Mouse (Mus musculus) limb, embryonic 11.5 days (tissue): ENCODE measurements at regions not wholly inside any gene's neighbourhood (a gene's known extent, or its start where the extent isn't known, plus 50 kb on each side); places are given as distances from the start of the nearest gene placed in this dataset.
A peak's percentile ranks its signal among the peaks of the same experiment; 100 is the strongest.

ENCODE experiments used
- ATAC-seq: fragments of 200-750 bp; cut with Nextera tagmentation; 2 replicates; pipeline ENCODE4 v1.8.0; 2017; ENCODE audit warnings: low read depth; ENCODE audit not compliant: insufficient number of reproducible peaks, low FRiP score, low TSS enrichment
- DNase-seq: peaks from one replicate; pipeline ENCODE4 v3.0.0-alpha.2; 2015; ENCODE audit warnings: low spot score
- H3K27ac ChIP-seq: fragments of 300-500 bp; sonication (generic); replicated peaks from 2 replicates; pipeline ENCODE4 v1.5.1; 2014; ENCODE audit warnings: low read depth, mild to moderate bottlenecking, low read length
- H3K27me3 ChIP-seq: fragments of 300-500 bp; sonication (generic); 2 replicates; pipeline ENCODE4 v1.6.1; 2014; ENCODE audit warnings: mild to moderate bottlenecking, low read length, mixed read lengths; ENCODE audit not compliant: control insufficient read depth, insufficient read depth
- H3K36me3 ChIP-seq: fragments of 300-500 bp; sonication (generic); 2 replicates; pipeline ENCODE4 v1.6.1; 2014; ENCODE audit warnings: mild to moderate bottlenecking, low read length, moderate library complexity, mixed read lengths; ENCODE audit not compliant: control insufficient read depth, insufficient read depth
- H3K4me1 ChIP-seq: fragments of 300-500 bp; sonication (generic); 2 replicates; pipeline ENCODE4 v1.6.1; 2014; ENCODE audit warnings: low read length, mixed read lengths; ENCODE audit not compliant: control insufficient read depth, insufficient read depth
- H3K4me2 ChIP-seq: fragments of 300-500 bp; sonication (generic); 2 replicates; pipeline ENCODE4 v1.6.1; 2014; ENCODE audit warnings: low read depth, mild to moderate bottlenecking, moderate library complexity; ENCODE audit not compliant: severe bottlenecking
- H3K4me3 ChIP-seq: fragments of 300-500 bp; sonication (generic); 2 replicates; pipeline ENCODE4 v1.5.1; 2014; ENCODE audit warnings: low read depth, low read length
- H3K9ac ChIP-seq: fragments of 300-500 bp; sonication (generic); 2 replicates; pipeline ENCODE4 v1.6.1; 2014; ENCODE audit warnings: mild to moderate bottlenecking, low read length
- H3K9me3 ChIP-seq: fragments of 300-500 bp; sonication (generic); 2 replicates; pipeline ENCODE4 v1.6.1; 2016; ENCODE audit warnings: low read length; ENCODE audit not compliant: control insufficient read depth
- WGBS: fragments of 180-500 bp; shearing (Covaris S2); extraction: QIAGEN DNeasy Blood & Tissue Kit; methylation state at CpG from one replicate; pipeline ENCODE4 v1.1.7; 2014; 5-methylcytosine and 5-hydroxymethylcytosine counted together

GRCm38 (mm10) chr16:77687056-77687839, 85.4 kb upstream of the Gm11146 start:
- Histone ChIP-seq H3K9me3 (no peaks in the 10 kb centered on the region), H3K4me1 (no peaks in the 10 kb centered on the region), H3K36me3 (no peaks in the 10 kb centered on the region), H3K4me3 (no peak overlapping the region), H3K27me3 (no peaks in the 10 kb centered on the region), H3K9ac (no peak overlapping the region), H3K4me2 (no peak overlapping the region), H3K27ac (no peak overlapping the region)
- no peak for DNase-seq
- 94% methylated on average over 4 of the region's 4 CpGs for WGBS
- ATAC-seq, result no peak

GRCm38 (mm10) chr16:77685651-77686190, 83.8 kb upstream of the Gm11146 start:
- Histone ChIP-seq H3K9ac (no peak overlapping the region), H3K4me2 (no peak overlapping the region), H3K9me3 (no peaks in the 10 kb centered on the region), H3K36me3 (no peaks in the 10 kb centered on the region), H3K4me3 (no peak overlapping the region), H3K4me1 (no peaks in the 10 kb centered on the region), H3K27me3 (no peaks in the 10 kb centered on the region), H3K27ac (no peak overlapping the region)
- DNase-seq (no peak), ATAC-seq (no peak)
- 93% methylated on average over 5 of the region's 5 CpGs for WGBS

- Histone ChIP-seq H3K27ac (no peak overlapping the region), H3K9me3 (no peaks in the 10 kb centered on the region), H3K4me1 (no peaks in the 10 kb centered on the region), H3K27me3 (no peaks in the 10 kb centered on the region), H3K4me2 (no peak overlapping the region), H3K36me3 (no peaks in the 10 kb centered on the region), H3K4me3 (no peak overlapping the region), H3K9ac (no peak overlapping the region)
- DNase-seq, result no peak
- no peak for ATAC-seq
- 93% methylated on average over 2 of the region's 2 CpGs for WGBS
Observed at GRCm38 (mm10) chr16:77684521-77684920, 82.6 kb upstream of the Gm11146 start.

GRCm38 (mm10) chr16:77679234-77679633, 77.3 kb upstream of the Gm11146 start:
- DNase-seq (no peak), ATAC-seq (no peak)
- no peaks in the 10 kb centered on the region for H3K36me3 ChIP-seq
- H3K27ac ChIP-seq, result no peak overlapping the region
- H3K9ac ChIP-seq, result no peak overlapping the region
- H3K9me3 ChIP-seq, result no peaks in the 10 kb centered on the region
- H3K4me1 ChIP-seq, result no peaks in the 10 kb centered on the region
- WGBS, result 84% methylated on average over 2 of the region's 2 CpGs
- no peaks in the 10 kb centered on the region for H3K27me3 ChIP-seq
- no peak overlapping the region for H3K4me3 ChIP-seq
- no peak overlapping the region for H3K4me2 ChIP-seq

GRCm38 (mm10) chr16:77676805-77677204, 74.9 kb upstream of the Gm11146 start:
- H3K27ac ChIP-seq, result no peak overlapping the region
- no peaks in the 10 kb centered on the region for H3K9me3 ChIP-seq
- no peak overlapping the region for H3K4me3 ChIP-seq
- no peak for DNase-seq
- ATAC-seq, result no peak
- WGBS, result 70% methylated on average over 2 of the region's 2 CpGs
- H3K4me1 ChIP-seq, result no peaks in the 10 kb centered on the region
- H3K9ac ChIP-seq, result no peak overlapping the region
- no peaks in the 10 kb centered on the region for H3K36me3 ChIP-seq
- no peaks in the 10 kb centered on the region for H3K27me3 ChIP-seq
- no peak overlapping the region for H3K4me2 ChIP-seq

- Histone ChIP-seq H3K27ac (no peak overlapping the region; the same call in 1 of the 2 replicates), H3K9me3 (no peaks in the 10 kb centered on the region), H3K4me3 (no peak overlapping the region), H3K4me2 (no peak overlapping the region), H3K36me3 (no peaks in the 10 kb centered on the region), H3K9ac (no peak overlapping the region), H3K4me1 (no peaks in the 10 kb centered on the region), H3K27me3 (no peaks in the 10 kb centered on the region)
- DNase-seq (peak; percentile 54), ATAC-seq (peak; percentile 57; the same call in 1 of the 2 replicates)
- 23% methylated on average over 6 of the region's 6 CpGs for WGBS
Observed at GRCm38 (mm10) chr16:77675885-77676597, 74.1 kb upstream of the Gm11146 start.

GRCm38 (mm10) chr16:77671253-77671652, 69.4 kb upstream of the Gm11146 start:
- no peaks in the 10 kb centered on the region for H3K27me3 ChIP-seq
- H3K4me3 ChIP-seq, result no peak overlapping the region

GRCm38 (mm10) chr16:77665781-77666180, 63.9 kb upstream of the Gm11146 start:
- Histone ChIP-seq H3K9ac (no peak overlapping the region), H3K36me3 (no peaks in the 10 kb centered on the region), H3K9me3 (no peaks in the 10 kb centered on the region), H3K27ac (no peak overlapping the region), H3K27me3 (no peaks in the 10 kb centered on the region), H3K4me2 (no peak overlapping the region), H3K4me3 (no peak overlapping the region), H3K4me1 (peaks cover 3% of the 10 kb centered on the region; the same call in 1 of the 2 replicates)
- ATAC-seq (no peak), DNase-seq (no peak)
- WGBS, result 87% methylated on average over 4 of the region's 4 CpGs

More at GRCm38 (mm10) chr16:77671253-77671652, 69.4 kb upstream of the Gm11146 start:
- no peaks in the 10 kb centered on the region for H3K9me3 ChIP-seq
- no peak overlapping the region for H3K4me2 ChIP-seq
- H3K27ac ChIP-seq, result no peak overlapping the region
- 89% methylated on average over 2 of the region's 2 CpGs for whole genome bisulfite sequencing
- no peaks in the 10 kb centered on the region for H3K36me3 ChIP-seq
- no peak overlapping the region for H3K9ac ChIP-seq
- ATAC-seq (no peak), DNase-seq (no peak)
- H3K4me1 ChIP-seq, result no peaks in the 10 kb centered on the region
